Mouse (Mus musculus) erythroblast, embryonic 14.5 days (primary cell): ENCODE data around the gene Mrpl19. TPM values are rescaled to one million over a fixed set of nuclear protein-coding genes. Genes with fewer than 3 reads are reported as not detected.
A peak's percentile ranks its signal among the peaks of the same experiment; 100 is the strongest.

Experiments
- H3K27me3 ChIP-seq: 2 replicates; pipeline ENCODE4 v1.6.1; 2012; ENCODE audit warnings: inconsistent platforms; ENCODE audit not compliant: control insufficient read depth
- H3K36me3 ChIP-seq: 2 replicates; pipeline ENCODE4 v1.6.1; 2012; ENCODE audit warnings: mild to moderate bottlenecking, inconsistent platforms; ENCODE audit not compliant: control insufficient read depth
- H3K4me1 ChIP-seq: 2 replicates; pipeline ENCODE4 v1.6.1; 2012; ENCODE audit warnings: inconsistent platforms; ENCODE audit not compliant: control insufficient read depth
- H3K4me3 ChIP-seq: replicated peaks from 2 replicates; pipeline ENCODE3; 2012; ENCODE audit warnings: moderate library complexity, mild to moderate bottlenecking, inconsistent platforms
- H3K9me3 ChIP-seq: 2 replicates; pipeline ENCODE4 v1.6.1; 2012; ENCODE audit warnings: low read length, inconsistent platforms, mixed read lengths; ENCODE audit not compliant: control insufficient read depth
- GATA1 ChIP-seq: IDR thresholded peaks from 2 replicates; pipeline ENCODE4 v1.6.1; 2012; ENCODE audit warnings: low read length, inconsistent platforms, mixed read lengths
- TAL1 ChIP-seq: IDR thresholded peaks from 3 replicates; pipeline ENCODE4 v1.6.1; 2012; ENCODE audit warnings: low read length, inconsistent platforms, mixed read lengths
- polyA plus RNA-seq: library from polyadenylated mRNA; stranded (reverse); fragments of >175 nt; gene quantifications from 2 replicates; pipeline ENCODE4 v1.2.3, GENCODE M21; 2012

Mrpl19 gene
- 0.13 and 0.16 TPM in 2 replicates for polyA plus RNA-seq

DNA sequence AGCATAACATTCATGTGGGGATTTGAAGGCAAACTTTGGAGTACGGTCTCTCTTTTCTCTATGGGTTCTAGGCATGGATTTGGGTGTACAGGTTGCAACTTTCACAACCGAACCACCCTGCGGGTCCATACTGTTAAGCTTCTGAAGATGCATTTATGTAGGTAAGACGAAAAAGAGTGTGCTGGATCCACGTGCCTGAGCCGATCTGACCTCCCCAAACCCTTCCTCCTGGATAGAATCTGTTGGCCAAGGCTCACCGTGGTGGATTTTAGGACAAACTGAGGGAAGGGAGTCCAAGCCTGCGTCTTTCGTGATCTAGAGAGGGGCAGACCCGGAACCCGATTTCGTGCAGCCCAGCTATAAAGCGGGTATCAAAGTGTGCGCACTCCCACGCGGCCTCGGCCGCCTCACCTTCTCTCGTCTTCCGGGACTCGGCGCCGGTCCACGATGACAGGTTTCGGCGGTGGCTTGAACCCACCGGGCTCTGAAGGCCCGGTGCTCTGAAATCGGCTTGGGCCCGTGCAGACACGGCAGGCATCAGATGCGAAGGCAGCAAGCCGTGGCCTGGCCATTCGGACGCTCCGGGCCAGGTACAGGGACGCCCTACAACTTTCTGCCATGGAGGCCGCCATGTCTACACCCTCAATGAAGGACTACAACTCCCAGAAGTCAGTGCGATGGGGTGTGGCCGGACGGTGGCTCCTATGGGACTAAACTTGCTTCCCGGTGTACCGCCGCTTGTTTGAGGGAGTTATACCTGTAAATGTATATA is at the start of gene Mrpl19:
TSS of gene Mrpl19 (minus strand) at position 663 of the 772 bp plus-strand sequence.
- Histone ChIP-seq H3K4me1 (peaks cover 16% of the 10 kb centered on the region), H3K4me3 (peak within 1 kb of the TSS; percentile 86), H3K9me3 (no peaks in the 10 kb centered on the region), H3K27me3 (no peaks in the 10 kb centered on the region), H3K36me3 (peaks cover 31% of the 10 kb centered on the region)
- no peak for TF ChIP-seq TAL1
- TF ChIP-seq GATA1, result no peak

GRCm38 (mm10) chr6:82012392-82012791 is 46.6 kb upstream of the Mrpl19 start:
- Histone ChIP-seq H3K27me3 (no peaks in the 10 kb centered on the region), H3K36me3 (no peaks in the 10 kb centered on the region), H3K9me3 (no peaks in the 10 kb centered on the region), H3K4me1 (no peaks in the 10 kb centered on the region), H3K4me3 (no peak overlapping the region)
- TF ChIP-seq TAL1, result no peak
- TF ChIP-seq GATA1, result no peak

- Histone ChIP-seq H3K4me1 (no peaks in the 10 kb centered on the region), H3K9me3 (no peaks in the 10 kb centered on the region), H3K27me3 (no peaks in the 10 kb centered on the region), H3K4me3 (no peak overlapping the region), H3K36me3 (no peaks in the 10 kb centered on the region)
- TF ChIP-seq GATA1 (no peak), TAL1 (no peak)
These were observed 24.5 kb upstream of the Mrpl19 start for GRCm38 (mm10) chr6:81990049-81990810.

- Histone ChIP-seq H3K4me1 (no peaks in the 10 kb centered on the region), H3K9me3 (no peaks in the 10 kb centered on the region), H3K27me3 (no peaks in the 10 kb centered on the region), H3K36me3 (no peaks in the 10 kb centered on the region), H3K4me3 (no peak overlapping the region)
- TF ChIP-seq TAL1 (no peak), GATA1 (no peak)
These were observed 22.6 kb upstream of the Mrpl19 start for GRCm38 (mm10) chr6:81988341-81988740.

- H3K4me1 ChIP-seq, result no peaks in the 10 kb centered on the region
- H3K27me3 ChIP-seq, result no peaks in the 10 kb centered on the region
- no peak for TF ChIP-seq TAL1
- no peak for TF ChIP-seq GATA1
- H3K4me3 ChIP-seq, result no peak overlapping the region
- H3K9me3 ChIP-seq, result no peaks in the 10 kb centered on the region
- H3K36me3 ChIP-seq, result no peaks in the 10 kb centered on the region
These were observed 21.8 kb upstream of the Mrpl19 start for GRCm38 (mm10) chr6:81987580-81987979.

DNA sequence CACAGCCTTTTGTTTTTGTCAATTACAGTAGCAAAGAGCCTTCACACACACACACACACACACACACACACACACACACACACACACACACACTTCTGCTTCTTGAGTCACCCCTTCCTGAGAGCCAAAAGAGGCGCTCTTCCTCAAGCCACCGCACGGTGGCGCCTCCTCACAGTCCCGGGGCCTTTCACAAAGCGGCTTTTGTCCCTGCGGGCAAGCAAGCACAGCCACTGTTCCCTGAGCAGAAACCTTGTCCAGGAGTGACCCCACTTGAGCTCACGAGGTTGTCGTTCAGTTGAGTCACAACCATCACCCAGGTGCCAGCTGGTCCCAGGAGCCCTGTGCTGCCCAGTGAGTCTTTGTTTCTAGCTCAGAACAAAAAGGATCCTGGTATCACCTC is 21.3 kb upstream of the Mrpl19 start:
- H3K36me3 ChIP-seq, result no peaks in the 10 kb centered on the region

DNA sequence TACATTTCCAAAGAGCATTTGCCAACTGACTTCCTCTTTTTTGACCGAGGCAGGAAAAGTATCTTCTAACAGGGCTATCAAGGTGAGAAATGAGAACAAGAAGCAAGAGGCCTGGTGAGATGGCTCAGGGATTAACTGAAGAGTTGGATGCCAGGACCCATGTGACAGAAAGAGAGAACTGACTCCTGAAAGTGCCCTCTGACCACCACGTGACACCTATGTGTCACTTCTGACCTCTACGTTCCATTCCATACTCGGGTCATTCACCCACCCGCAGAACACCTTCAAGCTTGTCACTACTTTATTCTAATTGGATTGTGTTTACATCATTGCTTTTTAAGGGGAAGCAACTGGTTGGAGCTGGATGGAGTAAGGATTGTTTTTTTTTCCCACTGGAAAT is 20.8 kb upstream of the Mrpl19 start:
- H3K36me3 ChIP-seq, result no peaks in the 10 kb centered on the region
- no peaks in the 10 kb centered on the region for H3K27me3 ChIP-seq
- H3K4me1 ChIP-seq, result no peaks in the 10 kb centered on the region
- H3K9me3 ChIP-seq, result no peaks in the 10 kb centered on the region
- TF ChIP-seq TAL1 (no peak), GATA1 (no peak)
- H3K4me3 ChIP-seq, result no peak overlapping the region

More for the DNA sequence above, 21.3 kb upstream of the Mrpl19 start:
- TF ChIP-seq TAL1, result no peak
- no peak for TF ChIP-seq GATA1
- Histone ChIP-seq H3K4me3 (no peak overlapping the region), H3K4me1 (no peaks in the 10 kb centered on the region), H3K9me3 (no peaks in the 10 kb centered on the region), H3K27me3 (no peaks in the 10 kb centered on the region)

DNA sequence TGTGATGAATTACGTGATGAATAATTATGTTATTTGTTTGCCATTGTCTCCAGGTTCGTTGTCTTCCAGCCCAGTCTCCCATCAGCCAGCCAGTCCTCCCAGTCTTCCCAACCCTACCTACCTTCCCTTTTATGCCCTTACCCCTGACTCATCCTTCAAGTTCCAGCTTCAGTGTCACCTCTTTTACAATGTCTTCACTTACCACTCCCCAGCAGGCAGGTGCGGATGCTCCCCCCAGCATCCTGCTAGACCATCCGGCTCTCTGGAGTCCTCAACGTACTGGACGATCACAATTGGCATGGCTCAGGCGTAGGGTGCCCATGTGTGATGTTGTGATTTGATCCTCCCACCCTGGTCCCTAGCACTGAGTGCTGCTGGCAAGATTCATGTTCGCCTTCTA is 20.4 kb upstream of the Mrpl19 start:
- no peaks in the 10 kb centered on the region for H3K4me1 ChIP-seq
- TF ChIP-seq TAL1 (no peak), GATA1 (no peak)
- no peaks in the 10 kb centered on the region for H3K27me3 ChIP-seq
- H3K9me3 ChIP-seq, result no peaks in the 10 kb centered on the region
- H3K4me3 ChIP-seq, result no peak overlapping the region
- H3K36me3 ChIP-seq, result no peaks in the 10 kb centered on the region

- Histone ChIP-seq H3K36me3 (no peaks in the 10 kb centered on the region), H3K4me1 (no peaks in the 10 kb centered on the region), H3K4me3 (no peak overlapping the region), H3K9me3 (no peaks in the 10 kb centered on the region), H3K27me3 (no peaks in the 10 kb centered on the region)
- TF ChIP-seq GATA1 (no peak), TAL1 (no peak)
These were observed 13.5 kb upstream of the Mrpl19 start for GRCm38 (mm10) chr6:81979286-81979685.
